Mouse (Mus musculus): ENCODE data around the gene Gsap. TPM values are rescaled to one million over a fixed set of nuclear protein-coding genes. Genes with fewer than 3 reads are reported as not detected.
"Not testable (repeated sequence)": the region's sequence is repeated elsewhere in the genome, so short reads cannot be mapped to it uniquely, and the experiment has no call there.

Gsap gene
- polyA plus RNA-seq, 1 experiment from 2014 or later = 0.73 TPM

- no peak for DNase-seq (ENCODE audit: low spot score)
- Histone ChIP-seq H3K4me3 (no peak overlapping the region), H3K27ac (no peak overlapping the region), H3K9me3 (no peaks in the 10 kb centered on the region), H3K4me1 (0 out of 2 replicates have a peak, but pooled peaks cover 3% of the 10 kb centered on the region), H3K27me3 (ENCODE audit: insufficient read depth, poor library complexity, severe bottlenecking) (no peaks in the 10 kb centered on the region), H3K36me3 (no peaks in the 10 kb centered on the region)
- 82% methylated on average over 8 of the region's 8 CpGs for WGBS
These were observed 17.2 kb upstream of the Gsap start for GRCm38 (mm10) chr5:21168689-21169345.

DNA sequence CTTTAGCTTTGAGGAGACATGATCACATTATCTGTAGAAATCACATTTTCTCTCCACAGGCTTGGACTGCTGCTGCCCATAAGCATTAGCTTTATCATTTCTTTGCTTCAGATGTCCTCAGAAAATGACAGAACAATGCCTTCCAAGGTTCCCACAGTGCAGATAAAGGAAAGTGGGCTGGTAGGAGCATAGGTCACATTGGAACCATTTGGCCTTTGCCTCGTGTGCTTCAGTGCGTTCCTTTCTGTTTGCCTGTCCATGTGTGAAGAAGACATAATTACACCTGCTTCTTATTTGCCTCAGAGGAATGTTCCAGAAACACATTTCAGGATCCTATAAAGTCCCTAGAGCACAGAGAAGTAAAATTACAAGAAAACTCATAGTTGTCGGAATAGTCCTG, 16.7 kb upstream of the Gsap start:
- Histone ChIP-seq H3K4me1 (0 out of 2 replicates have a peak, but pooled peaks cover 3% of the 10 kb centered on the region), H3K9me3 (no peaks in the 10 kb centered on the region), H3K4me3 (no peak overlapping the region), H3K27me3 (ENCODE audit: insufficient read depth, poor library complexity, severe bottlenecking) (no peaks in the 10 kb centered on the region), H3K27ac (no peak overlapping the region), H3K36me3 (no peaks in the 10 kb centered on the region)
- 73% methylated on average over 3 of the region's 3 CpGs for WGBS
- no peak for DNase-seq (ENCODE audit: low spot score)

- no peaks in the 10 kb centered on the region for H3K36me3 ChIP-seq
- no peak overlapping the region for H3K4me3 ChIP-seq
- H3K27me3 ChIP-seq (ENCODE audit: insufficient read depth, poor library complexity, severe bottlenecking) = no peaks in the 10 kb centered on the region
- no peak for DNase-seq (ENCODE audit: low spot score)
- 86% methylated on average over 1 of the region's 1 CpGs for WGBS
- no peaks in the 10 kb centered on the region for H3K9me3 ChIP-seq
- H3K4me1 ChIP-seq = 0 out of 2 replicates have a peak, but pooled peaks cover 3% of the 10 kb centered on the region
- no peak overlapping the region for H3K27ac ChIP-seq
These were observed 16.2 kb upstream of the Gsap start for GRCm38 (mm10) chr5:21169877-21170276.

DNA sequence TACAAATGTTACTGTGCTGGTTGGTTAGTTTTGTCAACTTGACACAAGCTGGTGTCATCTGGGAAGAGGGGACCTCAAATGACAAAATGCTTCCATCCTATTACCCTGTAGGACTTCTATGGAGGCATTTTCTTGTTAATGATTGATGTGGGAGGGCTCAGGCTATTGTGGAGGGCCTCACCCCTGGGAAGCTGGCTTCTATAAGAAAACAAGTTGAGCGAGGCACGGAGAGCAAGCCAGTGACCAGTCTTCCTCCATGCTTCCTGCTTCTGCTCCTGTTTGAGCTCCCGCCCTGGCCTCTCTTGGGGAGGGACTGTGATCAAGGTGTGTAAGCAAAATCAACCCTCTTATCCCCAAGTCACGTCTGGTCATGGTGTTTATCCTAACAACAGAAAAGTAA, 15.6 kb upstream of the Gsap start:
- DNase-seq (ENCODE audit: low spot score) = no peak
- Histone ChIP-seq H3K27me3 (ENCODE audit: insufficient read depth, poor library complexity, severe bottlenecking) (no peaks in the 10 kb centered on the region), H3K4me3 (no peak overlapping the region), H3K27ac (no peak overlapping the region), H3K36me3 (no peaks in the 10 kb centered on the region), H3K9me3 (no peaks in the 10 kb centered on the region), H3K4me1 (0 out of 2 replicates have a peak, but pooled peaks cover 3% of the 10 kb centered on the region)
- 53% methylated on average over 4 of the region's 4 CpGs for WGBS

GRCm38 (mm10) chr5:21170898-21171297, 15.2 kb upstream of the Gsap start:
- no peak overlapping the region for H3K4me3 ChIP-seq

GRCm38 (mm10) chr5:21171336-21171735, 14.7 kb upstream of the Gsap start:
- H3K4me1 ChIP-seq = 0 out of 2 replicates have a peak, but pooled peaks cover 3% of the 10 kb centered on the region
- no peaks in the 10 kb centered on the region for H3K36me3 ChIP-seq
- 65% methylated on average over 6 of the region's 6 CpGs for WGBS
- H3K27me3 ChIP-seq (ENCODE audit: insufficient read depth, poor library complexity, severe bottlenecking) = no peaks in the 10 kb centered on the region
- H3K4me3 ChIP-seq = no peak overlapping the region
- H3K9me3 ChIP-seq = no peaks in the 10 kb centered on the region
- DNase-seq (ENCODE audit: low spot score) = no peak
- H3K27ac ChIP-seq = no peak overlapping the region

More at GRCm38 (mm10) chr5:21170898-21171297, 15.2 kb upstream of the Gsap start:
- Histone ChIP-seq H3K9me3 (no peaks in the 10 kb centered on the region), H3K36me3 (no peaks in the 10 kb centered on the region), H3K4me1 (0 out of 2 replicates have a peak, but pooled peaks cover 3% of the 10 kb centered on the region), H3K27ac (no peak overlapping the region), H3K27me3 (ENCODE audit: insufficient read depth, poor library complexity, severe bottlenecking) (no peaks in the 10 kb centered on the region)
- no peak for DNase-seq (ENCODE audit: low spot score)
- WGBS = 55% methylated on average over 5 of the region's 5 CpGs

GRCm38 (mm10) chr5:21172316-21172715, 13.7 kb upstream of the Gsap start:
- no peak for DNase-seq (ENCODE audit: low spot score)
- Histone ChIP-seq H3K4me1 (0 out of 2 replicates have a peak, but pooled peaks cover 3% of the 10 kb centered on the region), H3K27ac (no peak overlapping the region), H3K4me3 (no peak overlapping the region), H3K36me3 (no peaks in the 10 kb centered on the region), H3K9me3 (no peaks in the 10 kb centered on the region), H3K27me3 (ENCODE audit: insufficient read depth, poor library complexity, severe bottlenecking) (no peaks in the 10 kb centered on the region)
- 74% methylated on average over 3 of the region's 3 CpGs for WGBS

GRCm38 (mm10) chr5:21175132-21176112, 10.6 kb upstream of the Gsap start:
- no peak for DNase-seq (ENCODE audit: low spot score)
- no peaks in the 10 kb centered on the region for H3K36me3 ChIP-seq
- H3K4me3 ChIP-seq = no peak overlapping the region
- 45% methylated on average over 9 of the region's 9 CpGs for WGBS
- 0 out of 2 replicates have a peak, but pooled peaks cover 1% of the 10 kb centered on the region for H3K4me1 ChIP-seq
- H3K9me3 ChIP-seq = peaks cover 4% of the 10 kb centered on the region; the same call in 1 of the 2 replicates
- no peaks in the 10 kb centered on the region for H3K27me3 ChIP-seq (ENCODE audit: insufficient read depth, poor library complexity, severe bottlenecking)
- H3K27ac ChIP-seq = no peak overlapping the region

GRCm38 (mm10) chr5:21179496-21179895, 6.6 kb upstream of the Gsap start:
- Histone ChIP-seq H3K27me3 (ENCODE audit: insufficient read depth, poor library complexity, severe bottlenecking) (no peaks in the 10 kb centered on the region), H3K27ac (no peak overlapping the region), H3K36me3 (no peaks in the 10 kb centered on the region), H3K9me3 (peaks cover 4% of the 10 kb centered on the region; the same call in 1 of the 2 replicates), H3K4me3 (no peak overlapping the region), H3K4me1 (no peaks in the 10 kb centered on the region)
- DNase-seq (ENCODE audit: low spot score) = no peak

DNA sequence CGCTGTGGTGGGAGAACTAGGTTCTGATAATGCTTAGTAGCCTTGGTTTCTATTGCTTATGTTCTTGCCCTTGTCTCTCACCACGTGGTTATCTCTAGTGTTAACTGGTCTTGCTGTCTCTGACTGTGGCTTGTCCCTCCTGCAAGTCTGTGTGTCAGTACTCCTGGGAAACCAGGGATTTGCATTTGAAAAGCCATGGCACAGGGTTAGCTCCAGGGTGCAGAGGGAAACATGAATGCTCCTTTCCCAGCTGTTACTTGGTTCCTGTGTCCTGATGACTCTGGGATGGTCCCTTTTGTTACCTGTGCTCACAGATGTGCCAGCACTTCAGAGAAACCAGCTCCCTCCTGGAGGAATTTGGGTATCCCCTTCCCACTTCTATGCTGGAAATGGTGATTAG, 3.0 kb upstream of the Gsap start:
- not testable (repeated sequence) for H3K27ac ChIP-seq; H3K4me1 ChIP-seq; H3K9me3 ChIP-seq; H3K4me3 ChIP-seq; H3K36me3 ChIP-seq; DNase-seq (ENCODE audit: low spot score)
- peaks cover 21% of the 10 kb centered on the region for H3K27me3 ChIP-seq (ENCODE audit: insufficient read depth, poor library complexity, severe bottlenecking)
- WGBS = 51% methylated on average over 2 of the region's 2 CpGs

- H3K27me3 ChIP-seq (ENCODE audit: insufficient read depth, poor library complexity, severe bottlenecking) = peaks cover 26% of the 10 kb centered on the region
- H3K4me1 ChIP-seq = peaks cover 8% of the 10 kb centered on the region; the same call in 1 of the 2 replicates
- H3K9me3 ChIP-seq = no peaks in the 10 kb centered on the region
- WGBS = 12% methylated on average over 4 of the region's 4 CpGs
- no peaks in the 10 kb centered on the region for H3K36me3 ChIP-seq
- no peak for DNase-seq (ENCODE audit: low spot score)
- H3K27ac ChIP-seq = no peak overlapping the region
- H3K4me3 ChIP-seq = peak overlapping the region; percentile 61; the same call in 1 of the 2 replicates
These were observed 766 bp downstream of the Gsap start for GRCm38 (mm10) chr5:21186821-21187220.

DNA sequence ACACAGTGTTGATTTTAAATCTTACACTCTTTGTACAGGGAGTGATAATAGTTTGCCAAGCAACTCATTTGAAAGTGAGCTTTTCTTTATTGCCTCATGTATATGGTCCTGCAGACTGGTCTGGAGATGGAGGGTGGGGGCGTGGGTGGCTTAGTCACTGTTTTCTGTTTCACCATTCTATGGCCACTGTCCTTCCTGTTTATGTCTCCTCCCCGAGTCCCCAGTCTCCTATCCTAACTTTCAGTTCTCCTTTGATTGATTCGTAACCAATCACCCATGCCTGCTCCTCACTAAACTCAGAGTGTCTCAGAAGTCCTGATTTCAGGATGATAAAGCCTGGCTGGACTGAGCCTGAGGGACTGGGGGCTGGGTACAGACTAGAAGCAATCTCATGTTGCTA, 2.4 kb downstream of the Gsap start:
- WGBS = 42% methylated on average over 3 of the region's 3 CpGs
- H3K27ac ChIP-seq = no peak overlapping the region
- peaks cover 26% of the 10 kb centered on the region for H3K27me3 ChIP-seq (ENCODE audit: insufficient read depth, poor library complexity, severe bottlenecking)
- H3K36me3 ChIP-seq = no peaks in the 10 kb centered on the region
- H3K9me3 ChIP-seq = peaks cover under 1% of the 10 kb centered on the region; the same call in 1 of the 2 replicates
- no peak overlapping the region for H3K4me3 ChIP-seq
- DNase-seq (ENCODE audit: low spot score) = no peak
- peaks cover 8% of the 10 kb centered on the region; the same call in 1 of the 2 replicates for H3K4me1 ChIP-seq

GRCm38 (mm10) chr5:21189036-21189435, 3.0 kb downstream of the Gsap start:
- Histone ChIP-seq H3K27me3 (ENCODE audit: insufficient read depth, poor library complexity, severe bottlenecking) (peaks cover 26% of the 10 kb centered on the region), H3K36me3 (no peaks in the 10 kb centered on the region), H3K4me1 (peaks cover 8% of the 10 kb centered on the region; the same call in 1 of the 2 replicates), H3K4me3 (no peak overlapping the region), H3K9me3 (peaks cover 4% of the 10 kb centered on the region; the same call in 1 of the 2 replicates), H3K27ac (no peak overlapping the region)
- DNase-seq (ENCODE audit: low spot score) = no peak
- 68% methylated on average over 1 of the region's 1 CpGs for WGBS

Data from heart, embryonic 10.5 days (tissue).